In genomic region chr3:89592809-89593208, GRCm38 (mm10) we compare ENCODE assay signal across 17 mouse cellular contexts.
DNase-seq lines count a peak whose midpoint lies in the region; ATAC-seq and TF ChIP-seq lines count a peak whose summit lies in the region.
"Had no signal": no experiment of that assay in that cellular context is flagged by ENCODE, and none has a peak within 500 bp of the region (broad histone marks: within the 10 kb centered on the region; RNA-seq: fewer than 3 reads in every experiment).

No protein-coding gene starts in this region.

- no peak for TF ChIP-seq POLR2A in lung, adult 2 months (IDR thresholded peaks at IDR 0.05; ENCODE audit: borderline replicate concordance, extremely low read depth, low read depth, low read length)

- H3K4me3 ChIP-seq in heart, embryonic 14.5 days (ENCODE audit: control insufficient read depth in 1 of 2, insufficient read depth in 1 of 2, low read depth in 1 of 2, low read length in 2 of 2) = no peak overlapping the region
- H3K4me3 ChIP-seq in lung, postnatal 0 days (ENCODE audit: low read depth, low read length) = no peak overlapping the region
- H3K4me3 ChIP-seq in lung, adult 2 months (replicated peaks; ENCODE audit: extremely low read depth, low read depth, low read length) = no peak overlapping the region
- H3K4me3 ChIP-seq: embryonic facial prominence, embryonic 12.5 days; forebrain, embryonic 12.5 days; heart, adult 2 months; intestine, embryonic 15.5 days had no signal

- no peak for ATAC-seq in heart, embryonic 14.5 days (ENCODE audit: insufficient number of reproducible peaks, insufficient read depth, low FRiP score, low read depth)
- ATAC-seq in lung, postnatal 0 days = no peak
- ATAC-seq: intestine, embryonic 15.5 days had no signal

- H3K4me2 ChIP-seq in heart, embryonic 14.5 days (ENCODE audit: low read length) = peak overlapping the region; percentile 9; the same call in 1 of the 2 replicates
- no peak overlapping the region for H3K4me2 ChIP-seq in lung, postnatal 0 days (replicated peaks; ENCODE audit: low read depth, low read length)
- H3K4me2 ChIP-seq: embryonic facial prominence, embryonic 12.5 days; forebrain, embryonic 12.5 days; heart, embryonic 11.5 days; hindbrain, embryonic 14.5 days; intestine, embryonic 15.5 days had no signal

- H3K27me3 ChIP-seq in heart, embryonic 14.5 days (ENCODE audit: control insufficient read depth, insufficient read depth, low read length) = no peaks in the 10 kb centered on the region; the same call in 1 of the 2 replicates
- no peaks in the 10 kb centered on the region for H3K27me3 ChIP-seq in lung, postnatal 0 days (replicated peaks; ENCODE audit: insufficient read depth, low read length)
- H3K27me3 ChIP-seq: embryonic facial prominence, embryonic 12.5 days; intestine, embryonic 15.5 days had no signal

- no peaks in the 10 kb centered on the region for H3K36me3 ChIP-seq in heart, embryonic 14.5 days (ENCODE audit: control insufficient read depth, insufficient read depth, low read length)
- no peaks in the 10 kb centered on the region for H3K36me3 ChIP-seq in lung, postnatal 0 days (ENCODE audit: insufficient read depth, low read length)
- H3K36me3 ChIP-seq: embryonic facial prominence, embryonic 12.5 days; forebrain, embryonic 12.5 days; intestine, embryonic 15.5 days had no signal

- no peak overlapping the region for H3K27ac ChIP-seq in heart, embryonic 14.5 days (replicated peaks in 1 of 2; ENCODE audit: control insufficient read depth in 1 of 2, insufficient read depth in 1 of 2, low read depth in 2 of 2, low read length in 2 of 2)
- H3K27ac ChIP-seq in lung, postnatal 0 days (ENCODE audit: low read length) = no peak overlapping the region
- H3K27ac ChIP-seq: embryonic facial prominence, embryonic 12.5 days; forebrain, embryonic 12.5 days; heart, adult 2 months; intestine, embryonic 15.5 days had no signal

- TF ChIP-seq CTCF in lung, postnatal 0 days (IDR thresholded peaks at IDR 0.05) = no peak
- TF ChIP-seq CTCF in lung, adult 2 months (IDR thresholded peaks at IDR 0.05; ENCODE audit: insufficient read depth, low read length) = no peak

- WGBS in heart, embryonic 14.5 days = 31% methylated on average over 11 of the region's 11 CpGs
- 24% methylated on average over 11 of the region's 11 CpGs for WGBS in lung, postnatal 0 days
- 45% methylated on average over 11 of the region's 11 CpGs for WGBS in lung, adult 2 months

- TF ChIP-seq EP300 in lung, postnatal 0 days (IDR thresholded peaks at IDR 0.05) = no peak

- intact Hi-C loops in heart, postnatal 36 days (cut with DNase I) = no loop called here

- no peak overlapping the region for H3K9ac ChIP-seq in heart, embryonic 14.5 days (ENCODE audit: low read length)
- H3K9ac ChIP-seq in lung, postnatal 0 days (replicated peaks; ENCODE audit: low read depth) = no peak overlapping the region
- H3K9ac ChIP-seq: embryonic facial prominence, embryonic 12.5 days; forebrain, embryonic 12.5 days; hindbrain, embryonic 14.5 days; intestine, embryonic 15.5 days had no signal

- no peak for DNase-seq in heart, postnatal 36 days
- DNase-seq in lung, postnatal 0 days (ENCODE audit: low spot score) = peak; percentile 65
- no peak for DNase-seq in lung, adult 2 months
- peak; percentile 25 for DNase-seq in lung, postnatal 25 days (ENCODE audit: low spot score)
- DNase-seq in spleen, postnatal 4 days (ENCODE audit: low spot score in 2 of 2) = no peak
- DNase-seq: adrenal gland, adult 2 months; adrenal gland, postnatal 25 days; cerebellum, adult 8-10 months; cerebellum, postnatal 25 days; gastrocnemius, postnatal 10 days; heart, adult 2 months had no signal

- no peaks in the 10 kb centered on the region for H3K9me3 ChIP-seq in heart, embryonic 14.5 days (ENCODE audit: control insufficient read depth, low read length)
- H3K9me3 ChIP-seq in lung, postnatal 0 days (ENCODE audit: low read length) = no peaks in the 10 kb centered on the region
- H3K9me3 ChIP-seq: embryonic facial prominence, embryonic 12.5 days; forebrain, embryonic 12.5 days; intestine, embryonic 15.5 days had no signal

- H3K4me1 ChIP-seq in heart, embryonic 14.5 days (ENCODE audit: control insufficient read depth in 2 of 2, insufficient read depth in 2 of 2, low read length in 2 of 2) = peaks cover 4 to 6% of the 10 kb centered on the region in 2 experiments
- no peaks in the 10 kb centered on the region; the same call in 1 of the 2 replicates for H3K4me1 ChIP-seq in lung, postnatal 0 days (ENCODE audit: insufficient read depth, low read depth, low read length)
- no peaks in the 10 kb centered on the region for H3K4me1 ChIP-seq in lung, adult 2 months (ENCODE audit: control insufficient read depth, insufficient read depth, low read length)
- H3K4me1 ChIP-seq: intestine, embryonic 15.5 days had no signal

Comparison
In these comparisons a context has a peak if more than half of its experiments do, and no peak if none do; other contexts are left out.
1. DNase-seq: peak in lung, postnatal 0 days (single experiment) and lung, postnatal 25 days (single experiment); none in heart, postnatal 36 days (0 of 2), lung, adult 2 months (single experiment) and spleen, postnatal 4 days (0 of 2).